Mouse (Mus musculus) G1E-ER4 (cell line): ENCODE data around the gene Itga8. TPM values are rescaled to one million over a fixed set of nuclear protein-coding genes. Genes with fewer than 3 reads are reported as not detected.

Source experiments
- GATA1 ChIP-seq: IDR thresholded peaks from one replicate; pipeline ENCODE4 v1.8.0; 2012; ENCODE audit warnings: low read length, inconsistent platforms
- polyA plus RNA-seq: library from polyadenylated mRNA; stranded (reverse); fragments of >175 nt; gene quantifications from 2 replicates; pipeline ENCODE4 v1.2.3, GENCODE M21; 2012

The Itga8 gene
- polyA plus RNA-seq, 1 experiment = not detected

- TF ChIP-seq GATA1 = no peak
These were observed 3.4 kb upstream of the Itga8 start for GRCm38 (mm10) chr2:12305064-12305650.

- TF ChIP-seq GATA1 = no peak
These were observed 1.1 kb downstream of the Itga8 start for GRCm38 (mm10) chr2:12300449-12301228.

- no peak for TF ChIP-seq GATA1
These were observed 4.4 kb downstream of the Itga8 start for GRCm38 (mm10) chr2:12297287-12297686.

GRCm38 (mm10) chr2:12295150-12295549 is 6.6 kb downstream of the Itga8 start:
- TF ChIP-seq GATA1 = no peak

- TF ChIP-seq GATA1 = no peak
These were observed 7.7 kb downstream of the Itga8 start for GRCm38 (mm10) chr2:12294060-12294459.

GRCm38 (mm10) chr2:12293458-12293857 is 8.3 kb downstream of the Itga8 start:
- no peak for TF ChIP-seq GATA1

- no peak for TF ChIP-seq GATA1
These were observed 9.5 kb downstream of the Itga8 start for GRCm38 (mm10) chr2:12292023-12292820.

GRCm38 (mm10) chr2:12290235-12290634 is 11.5 kb downstream of the Itga8 start:
- no peak for TF ChIP-seq GATA1

- TF ChIP-seq GATA1 = no peak
These were observed 13.9 kb downstream of the Itga8 start for GRCm38 (mm10) chr2:12287831-12288230.

GRCm38 (mm10) chr2:12280664-12281063 is 21.1 kb downstream of the Itga8 start:
- no peak for TF ChIP-seq GATA1

- no peak for TF ChIP-seq GATA1
These were observed 22.6 kb downstream of the Itga8 start for GRCm38 (mm10) chr2:12279070-12279612.

- TF ChIP-seq GATA1 = no peak
These were observed 44.9 kb downstream of the Itga8 start for GRCm38 (mm10) chr2:12256635-12257317.

GRCm38 (mm10) chr2:12255901-12256300 is 45.8 kb downstream of the Itga8 start:
- TF ChIP-seq GATA1 = no peak

- no peak for TF ChIP-seq GATA1
These were observed 66.4 kb downstream of the Itga8 start for GRCm38 (mm10) chr2:12235345-12235744.

GRCm38 (mm10) chr2:12229721-12230120 is 72.0 kb downstream of the Itga8 start:
- no peak for TF ChIP-seq GATA1
